Mouse (Mus musculus) liver, postnatal 0 days (tissue): Measurements from ENCODE around the gene Sf3a1.

ENCODE experiments used
- CTCF ChIP-seq: sonication (generic); IDR thresholded peaks from 2 replicates; pipeline ENCODE4 v1.5.1; 2016; ENCODE audit warnings: antibody characterized with exemption, low read depth
- EP300 ChIP-seq: IDR thresholded peaks from 2 replicates; pipeline ENCODE4 v1.6.1; 2016; ENCODE audit warnings: antibody characterized with exemption, low read depth, mild to moderate bottlenecking

DNA sequence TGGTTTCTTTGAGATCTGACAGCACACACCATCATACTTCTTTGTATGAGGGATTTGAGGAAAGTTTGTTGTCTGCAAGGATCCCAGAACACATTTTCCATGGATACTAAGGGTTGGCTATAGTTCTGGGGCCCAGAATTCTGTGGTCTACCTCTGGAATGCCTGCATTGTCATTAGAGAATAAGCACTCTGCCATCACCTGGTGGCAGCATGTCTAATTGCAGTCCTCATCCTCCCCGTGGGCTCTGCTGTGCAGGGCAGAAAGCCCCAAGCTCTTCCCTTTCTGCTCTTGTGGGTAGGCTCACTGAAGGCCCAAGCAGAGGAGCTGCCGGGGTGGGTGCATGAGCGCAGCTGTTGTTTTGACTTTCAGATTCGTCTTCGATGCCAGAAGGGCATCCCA, 49.4 kb downstream of the Sf3a1 start:
- TF ChIP-seq CTCF: peak; percentile 74
- TF ChIP-seq EP300: no peak
